Mouse (Mus musculus): ENCODE data around the gene Gm11563.

DNA sequence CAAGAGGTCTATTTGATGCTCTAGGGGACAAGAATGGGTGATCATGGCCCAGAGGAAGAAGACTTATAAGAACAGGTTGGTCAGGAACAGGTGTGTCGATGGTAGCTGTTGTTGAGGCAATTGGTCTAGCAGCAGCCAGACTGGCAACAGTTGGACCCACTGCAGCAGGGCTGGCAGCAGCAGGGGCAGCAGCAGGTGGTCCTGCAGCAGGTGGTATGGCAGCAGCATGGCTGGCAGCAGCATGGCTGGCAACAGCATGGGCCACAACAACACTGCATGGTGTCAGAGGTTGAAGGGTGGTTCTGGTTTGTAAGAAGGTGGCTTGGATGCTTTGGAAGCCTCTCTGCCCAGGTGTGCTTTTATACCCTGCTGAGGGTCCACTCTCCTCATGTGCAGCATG is 31.7 kb upstream of the Gm11563 start, which contains the start of gene Gm14190:
- TF ChIP-seq CTCF (IDR thresholded peaks at IDR 0.05; ENCODE audit: low read depth) (no peak), EP300 (IDR thresholded peaks at IDR 0.05; ENCODE audit: low read depth) (no peak)
